Mouse (Mus musculus) thymus, adult 2 months (tissue): ENCODE data around the gene Etl4.

Source experiments
- CTCF ChIP-seq: fragments of 200-500 bp; IDR thresholded peaks from 2 replicates; pipeline ENCODE4 v1.5.1; 2012; ENCODE audit warnings: mild to moderate bottlenecking, control low read depth, low read length, moderate library complexity, borderline replicate concordance; ENCODE audit not compliant: control insufficient read depth, poor library complexity, insufficient read depth; ENCODE audit errors: extremely low read depth
- POLR2A ChIP-seq: fragments of 200-500 bp; IDR thresholded peaks from 2 replicates; pipeline ENCODE4 v1.6.1; 2012; ENCODE audit warnings: mild to moderate bottlenecking, low read length, control low read depth, moderate library complexity; ENCODE audit not compliant: control insufficient read depth, poor library complexity, insufficient read depth; ENCODE audit errors: extremely low read depth

DNA sequence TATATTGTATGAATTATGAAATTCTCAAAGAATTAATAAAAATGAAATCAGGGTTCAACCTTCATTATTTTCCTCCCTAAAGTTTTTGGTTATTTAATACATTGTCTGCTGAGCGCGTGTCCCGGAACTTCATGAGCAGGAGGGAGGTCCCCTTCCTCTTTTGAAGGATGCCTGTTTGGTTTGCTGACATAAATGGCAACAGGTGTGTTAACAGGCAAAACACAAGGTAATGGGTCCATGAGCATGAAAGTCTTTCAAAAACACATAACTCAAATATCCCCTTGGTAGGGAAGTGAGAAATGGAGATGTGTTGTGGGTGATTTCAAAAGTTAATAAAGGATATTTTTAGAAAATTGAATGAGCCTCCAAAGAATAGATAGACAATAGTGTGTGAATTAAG is 687.0 kb downstream of the Etl4 start:
- TF ChIP-seq CTCF (no peak), POLR2A (no peak)
